Comparison of ENCODE assay signal across 18 mouse cellular contexts in genomic region chr16:86646753-86647152, GRCm38 (mm10).
"Had no signal": no experiment of that assay in that cellular context is flagged by ENCODE, and none has a peak within 500 bp of the region (broad histone marks: within the 10 kb centered on the region; RNA-seq: fewer than 3 reads in every experiment).

No protein-coding gene starts in this region.

- H3K4me2 ChIP-seq: lung, embryonic 14.5 days; midbrain, embryonic 12.5 days; neural tube, embryonic 13.5 days; neural tube, embryonic 15.5 days had no signal

- H3K4me1 ChIP-seq: midbrain, embryonic 10.5 days; midbrain, embryonic 12.5 days; neural tube, embryonic 13.5 days; neural tube, embryonic 15.5 days had no signal

- H3K27ac ChIP-seq: midbrain, embryonic 10.5 days; midbrain, embryonic 12.5 days; neural tube, embryonic 13.5 days; neural tube, embryonic 15.5 days had no signal

- H3K36me3 ChIP-seq: midbrain, embryonic 10.5 days; midbrain, embryonic 12.5 days; neural tube, embryonic 13.5 days; neural tube, embryonic 15.5 days had no signal

- ATAC-seq: midbrain, embryonic 16.5 days had no signal

- H3K4me3 ChIP-seq: midbrain, embryonic 10.5 days; midbrain, embryonic 12.5 days; myocyte; neural tube, embryonic 13.5 days; neural tube, embryonic 15.5 days had no signal

- H3K9me3 ChIP-seq: midbrain, embryonic 10.5 days; midbrain, embryonic 12.5 days; neural tube, embryonic 13.5 days; neural tube, embryonic 15.5 days had no signal

- H3K9ac ChIP-seq: lung, embryonic 14.5 days; midbrain, embryonic 12.5 days; neural tube, embryonic 13.5 days; neural tube, embryonic 15.5 days had no signal

- DNase-seq: lung, postnatal 10 days; lung, postnatal 4 days; midbrain, embryonic 14.5 days; retina, postnatal 1 day; right cerebral cortex, adult 18-20 months; right cerebral cortex, postnatal 25 days; right cerebral cortex, postnatal 4 days; spleen, adult 18-20 months; thymus, adult 18-20 months; thymus, postnatal 14 days; thymus, postnatal 36 days had no signal

- H3K27me3 ChIP-seq: midbrain, embryonic 12.5 days; neural tube, embryonic 13.5 days; neural tube, embryonic 15.5 days had no signal
